Mouse (Mus musculus) urinary bladder, adult 18-20 months (tissue): ENCODE data around the gene Nfia.
A peak's percentile ranks its signal among the peaks of the same experiment; 100 is the strongest.

Experiments used
- DNase-seq, 2 experiments: peaks; one replicate each; pipeline ENCODE4 v3.0.0; 2022; ENCODE audit warnings: low spot score in 2 of 2, mixed read lengths in 2 of 2

The Nfia gene

GRCm38 (mm10) chr4:97766100-97766499 lies 6.4 kb upstream of the Nfia start:
- DNase-seq = no peak

GRCm38 (mm10) chr4:97767025-97767424 lies 5.5 kb upstream of the Nfia start:
- DNase-seq = no peak

GRCm38 (mm10) chr4:97767516-97767915 lies 5.0 kb upstream of the Nfia start:
- no peak for DNase-seq

- DNase-seq = no peak
Measured at GRCm38 (mm10) chr4:97769861-97770260, 2.7 kb upstream of the Nfia start.

- DNase-seq = no peak
Measured at GRCm38 (mm10) chr4:97771426-97771825, 1.1 kb upstream of the Nfia start.

- DNase-seq = peak; percentile 92 to 99
Measured at GRCm38 (mm10) chr4:97772084-97772484, 450 bp upstream of the Nfia start.

GRCm38 (mm10) chr4:97773110-97773593 lies 618 bp downstream of the Nfia start:
- DNase-seq = peak; percentile 74 to 90

GRCm38 (mm10) chr4:97773791-97774190 lies 1.3 kb downstream of the Nfia start:
- DNase-seq = no peak

GRCm38 (mm10) chr4:97774446-97774950 lies 2.0 kb downstream of the Nfia start:
- no peak for DNase-seq

- peak in 1 of 2 experiments; percentile 70 for DNase-seq
Measured at GRCm38 (mm10) chr4:97775059-97775458, 2.5 kb downstream of the Nfia start.

- no peak for DNase-seq
Measured at GRCm38 (mm10) chr4:97775494-97776265, 3.1 kb downstream of the Nfia start.

GRCm38 (mm10) chr4:97776388-97777080 lies 4.0 kb downstream of the Nfia start:
- no peak for DNase-seq

- DNase-seq = peak; percentile 48 to 68
Measured at GRCm38 (mm10) chr4:97777081-97777705, 4.7 kb downstream of the Nfia start.

GRCm38 (mm10) chr4:97777706-97778176 lies 5.2 kb downstream of the Nfia start, which contains the start of gene E130114P18Rik:
E130114P18Rik (minus strand) TSS chr4:97778078.
- DNase-seq = peak in 1 of 2 experiments; percentile 30

- peak in 1 of 2 experiments; percentile 50 for DNase-seq
Measured at GRCm38 (mm10) chr4:97778211-97779002, 5.9 kb downstream of the Nfia start.

- no peak for DNase-seq
Measured at GRCm38 (mm10) chr4:97779003-97779930, 6.7 kb downstream of the Nfia start.

GRCm38 (mm10) chr4:97780024-97780423 lies 7.5 kb downstream of the Nfia start:
- DNase-seq = no peak

GRCm38 (mm10) chr4:97780666-97781435 lies 8.3 kb downstream of the Nfia start:
- no peak for DNase-seq

- DNase-seq = no peak
Measured at GRCm38 (mm10) chr4:97782069-97782468, 9.5 kb downstream of the Nfia start.
